Mouse (Mus musculus) kidney, embryonic 14.5 days (tissue): ENCODE data around the gene Susd4. TPM values are rescaled to one million over a fixed set of nuclear protein-coding genes. Genes with fewer than 3 reads are reported as not detected.
A peak's percentile ranks its signal among the peaks of the same experiment; 100 is the strongest.

Experiments used
- ATAC-seq: fragments of 200-750 bp; cut with Nextera tagmentation; 2 replicates; pipeline ENCODE4 v1.8.0; 2017; ENCODE audit warnings: moderate number of reproducible peaks, mild to moderate bottlenecking, moderate TSS enrichment, moderate library complexity; ENCODE audit not compliant: low FRiP score, low TSS enrichment
- H3K27ac ChIP-seq: fragments of 300-500 bp; sonication (generic); 2 replicates; pipeline ENCODE4 v1.5.1; 2014; ENCODE audit warnings: low read depth, mild to moderate bottlenecking, low read length, moderate library complexity, mixed read lengths
- H3K27me3 ChIP-seq: fragments of 300-500 bp; sonication (generic); 2 replicates; pipeline ENCODE4 v1.6.1; 2014; ENCODE audit warnings: mild to moderate bottlenecking, low read length; ENCODE audit not compliant: control insufficient read depth, insufficient read depth
- H3K36me3 ChIP-seq: fragments of 300-500 bp; sonication (generic); 2 replicates; pipeline ENCODE4 v1.6.1; 2014; ENCODE audit warnings: low read length, mixed read lengths; ENCODE audit not compliant: control insufficient read depth, insufficient read depth
- H3K4me1 ChIP-seq: fragments of 300-500 bp; sonication (generic); 2 replicates; pipeline ENCODE4 v1.6.1; 2014; ENCODE audit warnings: low read length, mixed read lengths; ENCODE audit not compliant: control insufficient read depth, insufficient read depth
- H3K4me2 ChIP-seq: fragments of 300-500 bp; sonication (generic); replicated peaks from 2 replicates; pipeline ENCODE4 v1.6.1; 2014; ENCODE audit warnings: low read depth, mild to moderate bottlenecking, low read length
- H3K4me3 ChIP-seq: fragments of 300-500 bp; sonication (generic); 2 replicates; pipeline ENCODE4 v1.5.1; 2014; ENCODE audit warnings: mild to moderate bottlenecking, low read length
- H3K9ac ChIP-seq: fragments of 300-500 bp; sonication (generic); 2 replicates; pipeline ENCODE4 v1.6.1; 2014; ENCODE audit warnings: low read depth, mild to moderate bottlenecking, low read length, moderate library complexity
- H3K9me3 ChIP-seq: fragments of 300-500 bp; sonication (generic); 2 replicates; pipeline ENCODE4 v1.6.1; 2016; ENCODE audit warnings: low read length; ENCODE audit not compliant: control insufficient read depth
- WGBS: fragments of 180-500 bp; shearing (Covaris S2); extraction: QIAGEN DNeasy Blood & Tissue Kit; methylation state at CpG from one replicate; pipeline ENCODE4 v1.1.7; 2014; 5-methylcytosine and 5-hydroxymethylcytosine counted together
- polyA plus RNA-seq: library from polyadenylated mRNA; unstranded; fragments of >200 nt; fragmentation: Nextera tagmentation; extraction: Ambion mirVana; gene quantifications from 2 replicates; pipeline ENCODE4 v1.2.1, GENCODE M21; 2014

Gene Susd4
- 15.8 and 23.6 TPM in 2 replicates for polyA plus RNA-seq

- Histone ChIP-seq H3K4me1 (peaks cover 9% of the 10 kb centered on the region; the same call in 1 of the 2 replicates), H3K9me3 (no peaks in the 10 kb centered on the region), H3K27me3 (no peaks in the 10 kb centered on the region), H3K9ac (peak within 1 kb of the TSS; percentile 70), H3K27ac (peak within 1 kb of the TSS; percentile 69), H3K36me3 (no peaks in the 10 kb centered on the region), H3K4me3 (peak within 1 kb of the TSS; percentile 54), H3K4me2 (peak within 1 kb of the TSS; percentile 87)
- under 1% methylated on average over 81 of the region's 95 CpGs for WGBS
- peak; percentile 88 for ATAC-seq
Measured at GRCm38 (mm10) chr1:182763716-182764461, at the start of gene Susd4. Gene Susd4 (plus strand): TSS chr1:182763860.

DNA sequence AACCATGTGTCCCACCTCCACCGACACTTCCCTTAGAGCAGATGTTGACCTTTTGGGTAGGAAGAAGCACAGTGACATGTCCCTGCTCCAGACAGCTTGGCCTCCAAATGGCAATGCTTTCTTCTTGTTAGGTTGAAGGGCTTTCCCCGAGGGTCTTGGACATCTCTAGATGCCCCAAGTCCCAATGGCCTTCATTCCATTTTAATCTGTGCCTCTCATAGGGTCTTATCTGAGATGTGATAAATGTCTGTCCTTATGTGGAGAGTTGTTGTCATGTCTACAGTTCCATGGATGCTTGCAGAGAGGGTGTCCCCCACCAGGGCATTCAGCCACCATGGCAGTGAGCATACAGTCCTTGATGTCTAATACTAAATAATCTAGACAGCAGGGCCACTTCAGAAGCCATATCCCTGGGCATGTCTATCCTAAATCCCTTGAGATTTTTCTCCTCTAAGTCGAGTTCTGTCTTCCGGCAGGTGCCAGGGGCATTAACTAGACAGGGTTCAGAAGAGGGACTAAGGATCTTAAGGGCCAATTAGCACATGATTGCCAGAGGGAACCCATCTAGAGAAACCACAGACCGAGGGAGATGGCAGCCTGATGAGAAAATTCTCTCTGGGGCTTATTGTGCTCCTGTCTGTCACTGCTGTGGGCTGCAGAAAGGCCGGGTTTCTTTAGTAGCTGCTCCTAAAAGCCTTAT is 49.3 kb upstream of the Susd4 start:
- Histone ChIP-seq H3K4me1 (no peaks in the 10 kb centered on the region), H3K27ac (no peak overlapping the region), H3K9ac (no peak overlapping the region), H3K9me3 (no peaks in the 10 kb centered on the region), H3K36me3 (no peaks in the 10 kb centered on the region), H3K4me3 (no peak overlapping the region), H3K27me3 (no peaks in the 10 kb centered on the region), H3K4me2 (no peak overlapping the region)
- ATAC-seq: no peak
- WGBS: 59% methylated on average over 6 of the region's 6 CpGs

- Histone ChIP-seq H3K4me1 (no peaks in the 10 kb centered on the region), H3K27ac (no peak overlapping the region), H3K4me2 (no peak overlapping the region), H3K36me3 (no peaks in the 10 kb centered on the region), H3K27me3 (no peaks in the 10 kb centered on the region), H3K4me3 (no peak overlapping the region), H3K9me3 (no peaks in the 10 kb centered on the region), H3K9ac (no peak overlapping the region)
- ATAC-seq: no peak
- 60% methylated on average over 12 of the region's 12 CpGs for whole genome bisulfite sequencing
Measured at GRCm38 (mm10) chr1:182727541-182727940, 36.1 kb upstream of the Susd4 start.

DNA sequence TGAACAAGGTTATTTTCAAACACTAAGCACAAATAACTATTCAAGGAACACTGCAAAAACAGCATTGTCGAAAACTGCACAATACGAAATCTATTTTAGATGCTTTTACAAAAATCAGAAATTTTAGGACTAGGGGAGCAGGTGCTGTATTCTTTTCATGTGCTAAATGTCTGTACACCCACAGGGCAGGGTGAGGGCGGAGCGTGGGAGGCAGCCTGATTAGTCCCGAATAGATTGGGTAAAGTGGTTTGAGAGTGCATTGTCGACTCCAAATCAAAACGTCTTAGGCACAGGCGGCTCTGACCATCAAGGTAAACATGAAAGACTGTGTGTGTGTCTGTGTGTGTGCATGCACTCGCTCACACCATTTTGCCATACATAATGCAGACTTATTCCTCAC is 34.7 kb upstream of the Susd4 start:
- no peaks in the 10 kb centered on the region for H3K36me3 ChIP-seq
- H3K4me2 ChIP-seq: no peak overlapping the region
- H3K4me3 ChIP-seq: no peak overlapping the region
- no peaks in the 10 kb centered on the region for H3K4me1 ChIP-seq
- H3K9me3 ChIP-seq: no peaks in the 10 kb centered on the region
- H3K27me3 ChIP-seq: no peaks in the 10 kb centered on the region
- no peak for ATAC-seq
- 72% methylated on average over 9 of the region's 9 CpGs for WGBS
- H3K27ac ChIP-seq: no peak overlapping the region
- no peak overlapping the region for H3K9ac ChIP-seq

GRCm38 (mm10) chr1:182732695-182733094 is 31.0 kb upstream of the Susd4 start:
- H3K9me3 ChIP-seq: no peaks in the 10 kb centered on the region
- ATAC-seq: no peak; the same call in 1 of the 2 replicates
- no peak overlapping the region; the same call in 1 of the 2 replicates for H3K27ac ChIP-seq

GRCm38 (mm10) chr1:182735891-182736290 is 27.8 kb upstream of the Susd4 start:
- no peaks in the 10 kb centered on the region for H3K9me3 ChIP-seq
- no peak overlapping the region for H3K9ac ChIP-seq
- 62% methylated on average over 4 of the region's 4 CpGs for WGBS
- no peak overlapping the region for H3K4me2 ChIP-seq
- H3K4me3 ChIP-seq: no peak overlapping the region
- H3K27me3 ChIP-seq: no peaks in the 10 kb centered on the region
- no peak for ATAC-seq
- H3K4me1 ChIP-seq: no peaks in the 10 kb centered on the region
- H3K27ac ChIP-seq: no peak overlapping the region
- H3K36me3 ChIP-seq: no peaks in the 10 kb centered on the region

More at GRCm38 (mm10) chr1:182732695-182733094, 31.0 kb upstream of the Susd4 start:
- H3K36me3 ChIP-seq: no peaks in the 10 kb centered on the region
- no peaks in the 10 kb centered on the region for H3K4me1 ChIP-seq
- H3K9ac ChIP-seq: no peak overlapping the region
- no peaks in the 10 kb centered on the region for H3K27me3 ChIP-seq
- H3K4me3 ChIP-seq: no peak overlapping the region
- 0 out of 2 replicates have a peak overlapping the region, but pooled peaks have one; percentile 3 for H3K4me2 ChIP-seq
- WGBS: 40% methylated on average over 7 of the region's 7 CpGs

DNA sequence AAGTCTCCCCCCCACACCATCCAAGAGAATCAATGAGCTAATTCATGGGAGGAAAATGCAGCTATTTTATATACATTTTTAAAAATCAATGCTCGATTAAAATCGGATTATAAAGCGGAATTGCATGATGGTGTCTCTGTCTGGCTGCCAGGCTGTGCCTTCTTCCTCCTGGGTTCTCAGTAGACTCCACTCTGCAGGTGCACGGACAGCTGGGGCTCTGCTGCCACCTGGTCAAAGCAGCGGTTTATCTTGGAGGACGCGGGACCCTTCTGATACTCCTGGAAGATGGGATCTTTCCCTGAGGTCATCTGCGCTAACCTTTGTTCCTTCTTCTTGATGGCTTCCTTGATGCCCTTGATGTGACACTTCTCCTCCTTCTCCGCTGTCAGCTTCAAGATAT is 16.6 kb upstream of the Susd4 start:
- H3K4me2 ChIP-seq: no peak overlapping the region
- no peaks in the 10 kb centered on the region for H3K27me3 ChIP-seq
- H3K36me3 ChIP-seq: no peaks in the 10 kb centered on the region
- no peak overlapping the region for H3K9ac ChIP-seq
- H3K4me3 ChIP-seq: no peak overlapping the region
- 94% methylated on average over 9 of the region's 9 CpGs for WGBS
- H3K9me3 ChIP-seq: no peaks in the 10 kb centered on the region; the same call in 1 of the 2 replicates
- no peak for ATAC-seq
- no peak overlapping the region for H3K27ac ChIP-seq
- H3K4me1 ChIP-seq: no peaks in the 10 kb centered on the region

DNA sequence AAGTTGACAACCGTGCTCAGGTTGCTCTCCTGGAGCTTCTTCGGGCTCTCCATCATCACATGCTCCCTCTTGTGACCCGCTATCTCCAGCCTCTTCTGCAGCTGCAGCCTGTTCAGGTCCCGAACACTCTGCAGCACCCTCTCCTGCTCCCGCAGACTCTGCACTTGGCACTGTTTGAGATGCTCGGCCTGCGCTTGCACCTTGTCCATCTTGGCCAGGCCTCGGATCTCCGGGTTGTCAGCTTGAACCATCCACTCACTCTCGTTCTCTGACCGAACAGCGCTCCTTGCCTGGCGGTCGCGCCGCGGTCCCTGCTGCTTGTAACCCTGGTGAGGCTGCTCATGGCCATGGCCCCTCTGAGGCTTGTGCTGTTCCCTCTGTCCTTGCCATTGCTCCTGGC is 15.8 kb upstream of the Susd4 start:
- Histone ChIP-seq H3K36me3 (no peaks in the 10 kb centered on the region), H3K9ac (no peak overlapping the region), H3K9me3 (no peaks in the 10 kb centered on the region; the same call in 1 of the 2 replicates), H3K27ac (no peak overlapping the region), H3K4me1 (no peaks in the 10 kb centered on the region), H3K27me3 (no peaks in the 10 kb centered on the region), H3K4me2 (no peak overlapping the region), H3K4me3 (no peak overlapping the region)
- WGBS: 91% methylated on average over 17 of the region's 17 CpGs
- no peak for ATAC-seq

DNA sequence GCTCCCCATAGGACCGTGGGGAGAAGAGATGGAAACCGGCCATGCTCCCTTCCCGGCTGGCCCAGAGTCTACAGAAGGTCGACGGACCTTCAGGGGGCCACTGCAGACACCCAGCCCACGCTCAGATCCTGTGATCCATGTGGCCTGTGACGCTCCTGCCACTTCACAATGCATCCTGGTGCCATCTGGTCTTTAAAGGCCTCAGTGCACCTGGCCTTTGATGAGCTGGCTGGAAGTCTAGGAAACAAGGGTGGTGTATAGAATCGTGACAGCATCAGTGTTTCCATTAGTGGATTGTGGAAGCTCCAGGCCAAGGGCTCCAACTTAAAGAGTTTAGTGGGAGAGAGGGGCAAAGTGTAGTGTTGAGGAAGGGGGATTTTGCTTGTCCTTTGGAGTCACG is 14.6 kb upstream of the Susd4 start, which contains the start of gene Ccdc185:
Gene Ccdc185, minus strand, starts transcription at position 101 of the 400 bp plus-strand sequence.
- Histone ChIP-seq H3K27me3 (no peaks in the 10 kb centered on the region), H3K36me3 (no peaks in the 10 kb centered on the region), H3K4me3 (no peak within 1 kb of the TSS), H3K9me3 (no peaks in the 10 kb centered on the region; the same call in 1 of the 2 replicates), H3K27ac (no peak within 1 kb of the TSS), H3K4me1 (no peaks in the 10 kb centered on the region), H3K9ac (no peak within 1 kb of the TSS), H3K4me2 (no peak within 1 kb of the TSS)
- no peak for ATAC-seq
- 93% methylated on average over 9 of the region's 9 CpGs for WGBS
